Mouse (Mus musculus) testis, adult 2 months (tissue): ENCODE measurements around the gene Dio2.

Source experiments
- CTCF ChIP-seq: fragments of 200-500 bp; IDR thresholded peaks from 2 replicates; pipeline ENCODE4 v1.5.1; 2012; ENCODE audit warnings: low read depth, mild to moderate bottlenecking, inconsistent platforms, low read length, moderate library complexity; ENCODE audit not compliant: control insufficient read depth, insufficient read depth, insufficient replicate concordance
- POLR2A ChIP-seq: fragments of 200-500 bp; IDR thresholded peaks from 2 replicates; pipeline ENCODE4 v1.6.1; 2012; ENCODE audit warnings: low read depth, mild to moderate bottlenecking, inconsistent platforms, low read length, moderate library complexity; ENCODE audit not compliant: control insufficient read depth

GRCm38 (mm10) chr12:90735447-90735846 lies 2.8 kb downstream of the Dio2 start:
- TF ChIP-seq CTCF (no peak), POLR2A (no peak)
